Mouse (Mus musculus) heart, postnatal 0 days (tissue): ENCODE measurements at regions not wholly inside any gene's neighbourhood (a gene's known extent, or its start where the extent isn't known, plus 50 kb on each side); places are given as distances from the start of the nearest gene placed in this dataset.

Source experiments
- CTCF ChIP-seq: IDR thresholded peaks from 2 replicates; pipeline ENCODE4 v1.5.1; 2016; ENCODE audit warnings: antibody characterized with exemption, control low read depth, low read depth
- EP300 ChIP-seq: IDR thresholded peaks from 2 replicates; pipeline ENCODE4 v1.6.1; 2016; ENCODE audit warnings: antibody characterized with exemption, low read depth

DNA sequence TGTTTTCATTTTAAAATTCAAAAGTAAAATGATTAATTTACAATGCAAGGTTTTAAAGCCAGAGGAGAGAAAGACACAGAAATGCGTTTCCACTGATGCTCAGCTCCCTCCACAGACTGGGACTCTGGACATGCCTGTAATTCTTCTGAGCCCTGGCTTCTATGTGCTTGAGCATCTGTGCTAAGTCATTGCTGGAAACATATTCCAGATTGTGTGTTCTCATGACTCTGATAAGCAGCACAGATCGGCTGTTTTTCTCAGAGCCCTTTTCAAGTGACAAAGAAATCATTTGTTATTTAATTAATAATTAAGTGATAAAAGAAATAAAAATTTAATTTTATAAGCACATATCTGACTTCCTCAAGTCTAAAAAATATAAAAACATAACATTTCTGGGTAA, 127.3 kb upstream of the Tfap2d start:
- TF ChIP-seq CTCF (no peak), EP300 (no peak)
